Mouse (Mus musculus) heart, postnatal 36 days (tissue): ENCODE measurements around the gene Eef2kmt. TPM values are rescaled to one million over a fixed set of nuclear protein-coding genes. Genes with fewer than 3 reads are reported as not detected.
"Not testable (repeated sequence)": the region's sequence is repeated elsewhere in the genome, so short reads cannot be mapped to it uniquely, and the experiment has no call there.

ENCODE experiments used
- DNase-seq, 2 experiments: peaks; one replicate each; pipeline ENCODE4 v3.0.0; 2021 to 2022
- intact Hi-C: fragments of 180-260 bp; cut with DNase I; formaldehyde crosslinking; loops from one replicate; pipeline ENCODE4 v1.15.1; 2025
- microRNA-seq, 2 experiments: library from miRNA; unstranded; fragments of <30 nt; microRNA quantifications; one replicate each; pipeline ENCODE4 v1.2.0; 2021; ENCODE audit warnings: borderline number of aligned reads in 2 of 2
- total RNA-seq, 2 experiments: library from RNA; stranded (reverse); gene quantifications; 2 replicates each; pipeline ENCODE4 v1.2.3; 2021

Eef2kmt gene
- total RNA-seq, 2 experiments from 2014 or later: 8.5 to 9.0 TPM

GRCm38 (mm10) chr16:5227501-5227900 is 28.3 kb downstream of the Eef2kmt start:
- intact Hi-C loops, DNase-seq: not testable (repeated sequence)

GRCm38 (mm10) chr16:5226534-5226933 is 29.2 kb downstream of the Eef2kmt start:
- DNase-seq, intact Hi-C loops: not testable (repeated sequence)

GRCm38 (mm10) chr16:5222140-5222539 is 33.6 kb downstream of the Eef2kmt start, which contains the start of gene AU021092:
Gene AU021092 (minus strand): TSS chr16:5222299.
- intact Hi-C loops: no loop called here
- peak in 1 of 2 experiments; percentile 30 for DNase-seq

GRCm38 (mm10) chr16:5221403-5221802 is 34.4 kb downstream of the Eef2kmt start:
- DNase-seq: no peak

DNA sequence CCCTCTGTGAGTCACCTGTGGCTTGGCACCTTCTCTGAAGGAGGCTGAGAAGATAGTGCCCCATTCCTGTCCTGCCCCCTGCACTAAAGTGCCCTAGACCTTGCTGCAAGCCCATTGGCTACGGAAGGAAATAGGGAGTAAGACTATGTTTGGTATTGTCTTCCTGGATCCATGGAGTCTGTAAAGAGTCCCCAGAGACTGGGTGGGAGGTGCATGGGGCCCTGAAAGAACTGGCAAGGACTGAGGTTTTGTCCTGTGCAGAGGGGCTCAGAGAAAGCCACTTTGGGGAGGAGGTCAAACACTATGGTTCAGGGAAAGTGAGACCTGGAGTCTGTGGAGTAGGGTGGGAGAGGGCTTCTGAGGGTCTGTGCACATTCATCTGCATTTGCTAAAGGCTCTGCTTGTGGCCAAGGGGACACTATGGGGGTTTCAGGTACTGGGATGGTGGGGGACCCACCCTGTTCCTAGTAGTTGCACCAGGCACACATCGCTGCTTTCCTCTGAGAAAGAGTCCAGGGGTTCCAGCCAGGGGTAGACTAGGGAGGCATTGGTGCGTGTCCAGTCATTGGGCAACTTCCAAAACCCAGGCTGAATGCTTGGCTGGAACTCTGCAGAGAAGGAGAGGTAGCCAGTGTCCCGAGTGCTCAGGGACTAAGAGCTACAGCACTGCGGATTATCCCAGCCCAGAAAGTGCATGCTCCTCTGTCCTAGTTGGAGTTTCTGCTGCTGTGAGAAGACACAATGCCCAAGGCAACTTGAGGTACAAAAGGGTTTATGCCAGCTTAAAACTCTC is 38.2 kb downstream of the Eef2kmt start:
- no peak for DNase-seq
- intact Hi-C loops: no loop called here

More at GRCm38 (mm10) chr16:5221403-5221802, 34.4 kb downstream of the Eef2kmt start:
- intact Hi-C loops: no loop called here

DNA sequence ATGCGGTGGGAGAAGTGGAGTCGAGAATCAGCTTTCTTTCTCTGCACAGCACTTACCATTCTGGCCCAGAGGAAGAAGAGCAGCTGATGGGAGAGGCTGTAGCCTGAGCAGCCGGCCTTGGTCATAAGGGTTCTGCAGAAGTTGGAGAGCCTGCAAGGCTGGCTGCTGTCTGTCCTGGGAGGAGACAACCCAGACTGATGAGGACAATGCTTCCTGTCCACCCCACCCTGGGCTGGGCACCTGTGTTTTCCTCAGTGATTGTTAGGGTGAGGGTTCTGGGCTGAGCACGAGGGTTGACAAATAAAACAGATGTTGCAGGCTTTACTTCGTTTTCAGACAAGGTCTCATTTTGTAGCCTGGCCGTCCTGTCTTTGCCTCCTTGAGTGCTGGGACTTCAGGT is 39.1 kb downstream of the Eef2kmt start:
- DNase-seq: no peak
- intact Hi-C loops: no loop called here

DNA sequence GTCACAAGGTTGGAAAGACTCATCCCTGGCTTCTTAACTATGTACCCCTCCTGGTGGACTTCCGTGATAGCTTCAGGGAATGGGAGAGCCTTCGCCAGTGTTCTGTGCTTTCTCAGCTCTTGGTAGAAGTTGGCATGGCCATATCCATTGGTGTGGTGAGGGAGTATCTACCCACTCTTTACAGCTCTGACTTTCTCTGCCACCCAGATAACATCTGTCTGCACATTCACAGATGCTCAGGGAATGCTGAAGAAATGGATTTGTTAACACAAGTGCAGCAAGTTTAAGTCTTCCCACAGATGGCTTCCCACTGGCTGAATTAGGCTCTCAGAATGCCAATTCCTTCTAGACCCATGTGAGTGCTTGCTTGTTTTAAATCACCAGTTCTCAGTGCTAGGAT is 41.7 kb downstream of the Eef2kmt start:
- DNase-seq: no peak
- intact Hi-C loops: no loop called here

GRCm38 (mm10) chr16:5212150-5212549 is 43.6 kb downstream of the Eef2kmt start:
- intact Hi-C loops: no loop called here
- DNase-seq: no peak

GRCm38 (mm10) chr16:5210365-5210764 is 45.4 kb downstream of the Eef2kmt start:
- intact Hi-C loops: no loop called here
- no peak for DNase-seq

DNA sequence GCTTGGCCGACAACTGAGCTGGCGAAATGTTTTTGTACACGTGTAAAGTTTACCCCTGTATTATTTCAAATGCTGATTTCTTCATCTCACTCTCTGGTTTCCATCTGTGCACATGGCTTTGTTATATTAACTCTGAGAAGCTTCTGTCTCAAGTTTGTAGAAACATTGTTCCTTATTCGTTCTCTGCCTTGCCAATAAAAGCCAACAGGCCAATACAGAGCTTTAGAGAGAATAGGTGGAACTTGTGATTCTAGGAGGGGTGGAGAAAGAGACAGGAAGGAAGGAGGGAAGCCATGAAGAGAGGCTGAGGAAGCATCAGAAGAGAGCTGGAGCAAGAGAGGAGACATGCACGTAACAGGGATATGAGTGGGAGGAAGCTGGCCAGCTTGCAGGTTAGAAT is 49.7 kb downstream of the Eef2kmt start:
- intact Hi-C loops: no loop called here
- no peak for DNase-seq

DNA sequence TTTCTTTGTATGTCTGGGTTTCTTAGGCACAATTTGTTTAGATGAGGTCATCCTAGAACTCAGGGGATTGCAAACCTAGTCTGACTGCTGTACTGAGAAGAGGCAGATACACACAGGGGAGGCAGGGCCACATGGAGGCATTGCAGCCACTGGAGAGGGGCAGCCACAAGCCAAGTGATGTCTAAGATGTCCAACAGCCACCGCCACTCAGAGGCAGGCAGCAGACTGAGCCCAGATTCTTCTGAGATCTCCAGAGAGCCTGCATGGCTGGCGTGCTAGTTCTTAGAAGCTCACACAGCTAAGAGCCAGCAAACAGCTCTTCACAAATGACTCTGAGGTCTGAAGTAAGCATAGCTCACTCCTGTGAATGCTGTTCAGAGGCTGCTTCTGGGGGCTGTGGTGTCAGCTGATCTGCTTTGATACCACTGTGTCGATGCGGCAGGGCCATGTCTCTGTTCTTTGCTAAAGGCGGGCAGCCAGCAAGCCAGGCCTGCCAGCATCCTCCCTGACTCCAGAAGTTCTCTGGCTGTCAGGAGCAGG is 50.3 kb downstream of the Eef2kmt start:
- DNase-seq: peak in 1 of 2 experiments; percentile 38
- intact Hi-C loops: no loop called here

- intact Hi-C loops: loop anchor here (2.0 kb wide), 1 partner anchor 51 kb away; the partner anchor contains the start of gene Eef2kmt
- DNase-seq: peak; percentile 73 to 80
Measured at GRCm38 (mm10) chr16:5203668-5204433, 51.9 kb downstream of the Eef2kmt start, which contains the start of gene Nagpa. Gene Nagpa (minus strand): TSS chr16:5204012.

DNA sequence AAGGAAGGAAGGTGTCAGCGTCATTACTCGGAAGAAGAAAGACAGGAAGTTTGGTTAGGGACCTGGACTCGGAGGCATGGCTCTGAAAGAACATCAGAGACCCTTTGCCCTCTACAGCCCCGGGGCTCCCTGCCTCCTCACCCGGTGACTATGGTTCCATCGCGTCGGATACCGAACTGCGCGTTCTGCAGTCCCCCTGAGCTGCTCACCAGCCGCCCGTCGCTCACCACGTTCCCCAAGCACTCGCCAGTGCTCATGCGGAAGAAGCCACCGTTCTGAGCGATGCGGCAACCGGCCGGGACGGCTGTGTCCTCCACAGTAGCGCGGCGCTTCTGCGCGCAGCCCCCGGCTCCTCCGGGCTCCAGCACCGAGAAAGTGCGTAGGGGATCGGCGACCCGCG is 52.6 kb downstream of the Eef2kmt start:
- peak; percentile 28 to 42 for DNase-seq
- intact Hi-C loops: loop anchor here (2.0 kb wide), 1 partner anchor 52 kb away; the partner anchor contains the start of gene Eef2kmt

- DNase-seq: peak; percentile 51 to 69
- intact Hi-C loops: loop anchor here (1.0 to 2.0 kb wide), 2 partner anchors 42 to 52 kb away; partner anchors contain the start of gene Eef2kmt
Measured at GRCm38 (mm10) chr16:5202681-5203080, 53.1 kb downstream of the Eef2kmt start.

GRCm38 (mm10) chr16:5195080-5195479 is 60.7 kb downstream of the Eef2kmt start:
- DNase-seq: peak; percentile 57 to 62
- intact Hi-C loops: loop anchor here (2.0 to 5.0 kb wide), 2 partner anchors 48 to 143 kb away; partner anchors contain the start of genes Sec14l5 and Ubn1

Small RNA genes lying within 50 kb of the gene (microRNA-seq; reads per million reads assigned to microRNA genes)
- gene Gm23689 (0 reads per million in 2 experiments), gene Gm26095 (0 reads per million in 2 experiments), gene Mir6364 (0 reads per million in 2 experiments)

Other genes starting within 250 kb of the Eef2kmt start
- not detected for gene Smim22, start 248.7 kb downstream of the Eef2kmt start, total RNA-seq
- 10 to 100 TPM; 16.2 to 19.7 TPM for gene Rogdi, start 242.4 kb downstream of the Eef2kmt start, total RNA-seq
- gene Glyr1, start 206.1 kb downstream of the Eef2kmt start, total RNA-seq: 10 to 100 TPM; 43.8 to 46.0 TPM
- 10 to 100 TPM; 26.4 to 28.5 TPM for gene Ubn1, start 205.9 kb downstream of the Eef2kmt start, total RNA-seq
- 1 to 10 TPM; 4.9 to 6.7 TPM for gene Ppl, start 123.6 kb downstream of the Eef2kmt start, total RNA-seq
- under 1 TPM; 0.51 to 0.78 TPM for gene Sec14l5, start 108.9 kb downstream of the Eef2kmt start, total RNA-seq
- gene Nagpa, start 52.0 kb downstream of the Eef2kmt start, total RNA-seq: 10 to 100 TPM; 13.4 to 14.5 TPM
- gene AU021092, start 33.7 kb downstream of the Eef2kmt start, total RNA-seq: 10 to 100 TPM; 22.9 to 23.6 TPM
- gene Alg1, start 22.4 kb downstream of the Eef2kmt start, total RNA-seq: 10 to 100 TPM; 13.8 to 14.7 TPM